10 mouse cellular contexts compared by ENCODE assay signal in the genomic region with DNA sequence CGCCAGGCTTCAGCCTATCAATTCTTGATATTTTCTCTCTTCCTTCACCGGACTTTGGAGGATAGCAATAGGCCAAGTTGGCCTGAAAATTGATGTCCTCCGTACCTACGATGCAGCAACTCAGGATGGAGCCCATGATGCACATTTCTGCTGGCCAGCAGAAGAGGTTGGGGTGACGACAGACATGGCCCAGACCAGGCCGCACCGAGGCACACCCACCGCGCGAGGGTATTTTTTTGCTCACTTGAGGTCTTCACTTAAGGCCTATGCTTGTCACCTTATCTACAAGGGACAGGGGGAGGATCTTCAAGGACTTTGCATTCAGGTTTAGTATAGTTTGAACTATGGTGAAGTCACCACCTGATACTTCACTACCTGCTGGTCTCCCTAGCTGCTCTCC. TPM values are rescaled to one million over a fixed set of nuclear protein-coding genes. Genes with fewer than 3 reads are reported as not detected.
DNase-seq lines count a peak whose midpoint lies in the region; ATAC-seq and TF ChIP-seq lines count a peak whose summit lies in the region.
"Had no signal": no experiment of that assay in that cellular context is flagged by ENCODE, and none has a peak within 500 bp of the region (broad histone marks: within the 10 kb centered on the region; RNA-seq: fewer than 3 reads in every experiment).

No protein-coding gene starts in this region.

- H3K36me3 ChIP-seq in heart, embryonic 13.5 days, result peaks cover 8% of the 10 kb centered on the region; the same call in 1 of the 2 replicates
- peaks cover 16% of the 10 kb centered on the region for H3K36me3 ChIP-seq in E14TG2a.4 (ENCODE audit: insufficient read depth, low read length)
- no peaks in the 10 kb centered on the region for H3K36me3 ChIP-seq in forebrain, embryonic 11.5 days (ENCODE audit: control insufficient read depth, insufficient read depth, low read length)
- no peaks in the 10 kb centered on the region for H3K36me3 ChIP-seq in liver, embryonic 14.5 days (replicated peaks; ENCODE audit: control insufficient read depth, insufficient read depth, low read depth)

- peaks cover 55% of the 10 kb centered on the region for H3K4me1 ChIP-seq in heart, embryonic 13.5 days
- H3K4me1 ChIP-seq in E14TG2a.4 (replicated peaks; ENCODE audit: low read depth, low read length), result peaks cover 71% of the 10 kb centered on the region
- peaks cover 14% of the 10 kb centered on the region; the same call in 1 of the 2 replicates for H3K4me1 ChIP-seq in forebrain, embryonic 11.5 days (replicated peaks; ENCODE audit: control insufficient read depth, insufficient read depth, low read length)
- H3K4me1 ChIP-seq in liver, embryonic 14.5 days (replicated peaks; ENCODE audit: control insufficient read depth in 2 of 2, insufficient read depth in 2 of 2, low read length in 1 of 2), result peaks cover 19 to 34% of the 10 kb centered on the region in 2 experiments

- no peak for DNase-seq in heart, postnatal 36 days
- DNase-seq in forebrain, embryonic 11.5 days (ENCODE audit: low spot score), result no peak
- no peak for DNase-seq in liver, embryonic 14.5 days (ENCODE audit: low read depth in 3 of 3, low spot score in 3 of 3)
- DNase-seq in Muller cell, postnatal 12 days (ENCODE audit: inconsistent ontology term), result no peak
- DNase-seq in urinary bladder, postnatal 14 days (ENCODE audit: low spot score), result no peak
- no peak for DNase-seq in ovary, postnatal 10 days (ENCODE audit: low spot score)

- peak overlapping the region; percentile 96; the same call in 1 of the 2 replicates for H3K27ac ChIP-seq in heart, embryonic 13.5 days (replicated peaks)
- H3K27ac ChIP-seq in forebrain, embryonic 11.5 days (ENCODE audit: low read depth, low read length), result no peak overlapping the region
- no peak overlapping the region for H3K27ac ChIP-seq in liver, embryonic 14.5 days

- ATAC-seq in heart, embryonic 13.5 days (ENCODE audit: extremely low read depth, insufficient number of reproducible peaks, low FRiP score, low TSS enrichment), result no peak
- no peak for ATAC-seq in forebrain, embryonic 11.5 days (replicated peaks; ENCODE audit: low FRiP score)
- ATAC-seq in liver, embryonic 14.5 days (ENCODE audit: insufficient read depth), result no peak

- H3K27me3 ChIP-seq in heart, embryonic 13.5 days (replicated peaks), result no peaks in the 10 kb centered on the region
- no peaks in the 10 kb centered on the region for H3K27me3 ChIP-seq in E14TG2a.4 (ENCODE audit: insufficient read depth, low read length)
- no peaks in the 10 kb centered on the region for H3K27me3 ChIP-seq in forebrain, embryonic 11.5 days (ENCODE audit: control insufficient read depth, insufficient read depth, low read length)
- H3K27me3 ChIP-seq in liver, embryonic 14.5 days (ENCODE audit: control insufficient read depth, insufficient read depth, low read length), result no peaks in the 10 kb centered on the region

- intact Hi-C loops in heart, postnatal 36 days (cut with DNase I), result loop anchor here (5.0 kb wide), 1 partner anchor 162 kb away; a partner anchor contains a TSS

- no peak overlapping the region; the same call in 1 of the 2 replicates for H3K9ac ChIP-seq in heart, embryonic 13.5 days
- H3K9ac ChIP-seq in forebrain, embryonic 11.5 days (ENCODE audit: low read length), result no peak overlapping the region
- H3K9ac ChIP-seq in liver, embryonic 14.5 days (replicated peaks), result no peak overlapping the region

- TF ChIP-seq EP300 in liver, embryonic 14.5 days (IDR thresholded peaks at IDR 0.05; ENCODE audit: low read depth), result no peak

- 70% methylated on average over 10 of the region's 10 CpGs for WGBS in heart, embryonic 13.5 days
- WGBS in forebrain, embryonic 11.5 days, result 93% methylated on average over 10 of the region's 10 CpGs
- WGBS in liver, embryonic 14.5 days (ENCODE audit: insufficient replicate concordance), result 75% methylated on average over 10 of the region's 10 CpGs

- H3K9me3 ChIP-seq in heart, embryonic 13.5 days, result no peaks in the 10 kb centered on the region
- H3K9me3 ChIP-seq in E14TG2a.4 (ENCODE audit: low read length), result no peaks in the 10 kb centered on the region
- H3K9me3 ChIP-seq in forebrain, embryonic 11.5 days (ENCODE audit: control insufficient read depth, low read length), result no peaks in the 10 kb centered on the region
- no peaks in the 10 kb centered on the region for H3K9me3 ChIP-seq in liver, embryonic 14.5 days (ENCODE audit: control insufficient read depth, low read length)

- peak overlapping the region; percentile 96 for H3K4me3 ChIP-seq in heart, embryonic 13.5 days
- peak overlapping the region; percentile 77 for H3K4me3 ChIP-seq in E14TG2a.4 (replicated peaks; ENCODE audit: low read length)
- H3K4me3 ChIP-seq in forebrain, embryonic 11.5 days (ENCODE audit: low read depth, low read length), result peak overlapping the region; percentile 86; the same call in 1 of the 2 replicates
- H3K4me3 ChIP-seq in liver, embryonic 14.5 days (ENCODE audit: insufficient read depth in 1 of 2, low read depth in 2 of 2, low read length in 2 of 2), result no peak overlapping the region

- TF ChIP-seq CTCF in E14TG2a.4 (conservative IDR thresholded peaks at IDR 0.05; ENCODE audit: low read length), result no peak
- no peak for TF ChIP-seq CTCF in liver, embryonic 14.5 days (IDR thresholded peaks at IDR 0.05; ENCODE audit: low read depth)

- H3K4me2 ChIP-seq in heart, embryonic 13.5 days, result peak overlapping the region; percentile 90
- H3K4me2 ChIP-seq in forebrain, embryonic 11.5 days (ENCODE audit: low read depth, low read length, severe bottlenecking), result peak overlapping the region; percentile 90; the same call in 1 of the 2 replicates
- peak overlapping the region; percentile 94; the same call in 1 of the 2 replicates for H3K4me2 ChIP-seq in liver, embryonic 14.5 days (ENCODE audit: low read depth)

RNA-seq across cellular contexts. Expression of a gene that starts 1.1 kb away (rescaled TPM):
- 107 TPM in 2 replicates for polyA plus RNA-seq in heart, embryonic 13.5 days (2015; fragmentation: Nextera tagmentation; extraction: Ambion mirVana)
- total RNA-seq in heart, postnatal 36 days (2021), result 100 to 1,000 TPM; 154 to 155 TPM
- 69.9 and 77.2 TPM in 2 replicates for polyA plus RNA-seq in forebrain, embryonic 11.5 days (2014; fragmentation: Nextera tagmentation; extraction: Ambion mirVana)
- polyA plus RNA-seq in liver, embryonic 14.5 days (2012; rRNA removed), result 15.7 and 16.3 TPM in 2 replicates
- polyA plus RNA-seq in liver, embryonic 14.5 days (2014; fragmentation: Nextera tagmentation; extraction: Ambion mirVana), result 17.6 and 18.0 TPM in 2 replicates

RNA-seq across cellular contexts. Expression of a gene that starts 4.8 kb away (rescaled TPM):
- 24.4 and 26.6 TPM in 2 replicates for polyA plus RNA-seq in heart, embryonic 13.5 days (2015; fragmentation: Nextera tagmentation; extraction: Ambion mirVana)
- 10 to 100 TPM; 20.0 to 21.6 TPM for total RNA-seq in heart, postnatal 36 days (2021)
- 23.9 TPM in 2 replicates for polyA plus RNA-seq in forebrain, embryonic 11.5 days (2014; fragmentation: Nextera tagmentation; extraction: Ambion mirVana)
- 5.4 and 6.7 TPM in 2 replicates for polyA plus RNA-seq in liver, embryonic 14.5 days (2012; rRNA removed)
- polyA plus RNA-seq in liver, embryonic 14.5 days (2014; fragmentation: Nextera tagmentation; extraction: Ambion mirVana), result 9.0 and 9.5 TPM in 2 replicates

RNA-seq across cellular contexts. Expression of a gene that starts 49.7 kb away (rescaled TPM):
- 0.15 and 0.32 TPM in 2 replicates for polyA plus RNA-seq in heart, embryonic 13.5 days (2015; fragmentation: Nextera tagmentation; extraction: Ambion mirVana)
- total RNA-seq in heart, postnatal 36 days (2021), result not detected
- 0.36 TPM in 1 of 2 replicates, not detected in the other for polyA plus RNA-seq in forebrain, embryonic 11.5 days (2014; fragmentation: Nextera tagmentation; extraction: Ambion mirVana)
- polyA plus RNA-seq in liver, embryonic 14.5 days (2012; rRNA removed), result not detected in 2 replicates
- polyA plus RNA-seq in liver, embryonic 14.5 days (2014; fragmentation: Nextera tagmentation; extraction: Ambion mirVana), result not detected in 2 replicates
- total RNA-seq: layer of hippocampus, adult 18-20 months had no signal
- polyA plus RNA-seq: small intestine, adult 2 months had no signal

RNA-seq across cellular contexts. Expression of a gene that starts 53.6 kb away (rescaled TPM):
- 105 and 113 TPM in 2 replicates for polyA plus RNA-seq in heart, embryonic 13.5 days (2015; fragmentation: Nextera tagmentation; extraction: Ambion mirVana)
- total RNA-seq in heart, postnatal 36 days (2021), result 10 to 100 TPM; 20.5 to 21.3 TPM
- polyA plus RNA-seq in forebrain, embryonic 11.5 days (2014; fragmentation: Nextera tagmentation; extraction: Ambion mirVana), result 120 and 137 TPM in 2 replicates
- 28.8 and 33.0 TPM in 2 replicates for polyA plus RNA-seq in liver, embryonic 14.5 days (2012; rRNA removed)
- polyA plus RNA-seq in liver, embryonic 14.5 days (2014; fragmentation: Nextera tagmentation; extraction: Ambion mirVana), result 51.8 and 52.1 TPM in 2 replicates

Comparison
In these comparisons a context has a peak if more than half of its experiments do, and no peak if none do; other contexts are left out.
1. H3K4me3 ChIP-seq: peak in heart, embryonic 13.5 days (single experiment), E14TG2a.4 (single experiment) and forebrain, embryonic 11.5 days (single experiment); none in liver, embryonic 14.5 days (0 of 2).
2. Peak in every context shown above with its lines, with median percentiles within 50 percentile points of each other: H3K4me2 ChIP-seq.